Mouse (Mus musculus) liver, adult 2 months (tissue): ENCODE measurements around the gene Ralgps1.

Experiments used
- CTCF ChIP-seq: fragments of 200-500 bp; IDR thresholded peaks from 2 replicates; pipeline ENCODE4 v1.5.1; 2011; ENCODE audit warnings: low read depth, low read length, control low read depth
- POLR2A ChIP-seq: fragments of 200-500 bp; IDR thresholded peaks from 2 replicates; pipeline ENCODE4 v1.6.1; 2011; ENCODE audit warnings: low read length, control low read depth; ENCODE audit not compliant: insufficient read depth; ENCODE audit errors: extremely low read depth

- TF ChIP-seq CTCF (no peak), POLR2A (no peak)
Observed at GRCm38 (mm10) chr2:33364656-33365055, 6.6 kb downstream of the Ralgps1 start.
